Mouse (Mus musculus): ENCODE data around the gene Polr2a. TPM values are rescaled to one million over a fixed set of nuclear protein-coding genes. Genes with fewer than 3 reads are reported as not detected.

Polr2a gene
- total and polyA plus RNA-seq, 3 experiments, result 16.6 to 193 (median 73.9) TPM

GRCm38 (mm10) chr11:69800138-69800391, 41.6 kb upstream of the Polr2a start:
- Histone ChIP-seq H3K79me2 (ENCODE audit: control insufficient read depth, insufficient read depth, low read length, poor library complexity) (peaks cover 8% of the 10 kb centered on the region; the same call in 1 of the 2 replicates), H3K4me1 (ENCODE audit: control insufficient read depth in 1 of 2, insufficient read depth in 2 of 2, low read length in 2 of 2) (peaks cover 5 to 21% of the 10 kb centered on the region in 2 experiments; a peak in 3 of 4 replicates), H3K27me3 (ENCODE audit: control insufficient read depth in 1 of 2, insufficient read depth in 2 of 2, low read length in 2 of 2) (no peaks in the 10 kb centered on the region), H3K9ac (ENCODE audit: control insufficient read depth, low read depth, low read length, poor library complexity, severe bottlenecking) (peak overlapping the region; percentile 77), H3K9me3 (replicated peaks; ENCODE audit: insufficient read depth, low read length) (no peaks in the 10 kb centered on the region), H3K36me3 (ENCODE audit: control insufficient read depth in 1 of 2, insufficient read depth in 2 of 2, low read length in 2 of 2) (peaks cover 0 to 8% of the 10 kb centered on the region in 2 experiments; a peak in 2 of 4 replicates), H3K27ac (ENCODE audit: control insufficient read depth, low read depth, low read length) (peak overlapping the region; percentile 74), H3K4me3 (ENCODE audit: control insufficient read depth in 1 of 2, insufficient read depth in 1 of 2, low read depth in 2 of 2, low read length in 2 of 2) (peak overlapping the region; percentile 58 to 89)
- TF ChIP-seq ETS1 (IDR thresholded peaks at IDR 0.05; ENCODE audit: low read depth, low read length), result peak; percentile 65; the same call in 1 of the 2 replicates
- peak; percentile 96 for TF ChIP-seq MAFK (IDR thresholded peaks at IDR 0.05; ENCODE audit: borderline replicate concordance, low read depth, low read length)
- TF ChIP-seq MXI1 (IDR thresholded peaks at IDR 0.05; ENCODE audit: low read depth, low read length), result peak; percentile 46; the same call in 1 of the 2 replicates
- no peak for TF ChIP-seq CTCF (IDR thresholded peaks at IDR 0.05 in 2 of 3, conservative IDR thresholded peaks at IDR 0.05 in 1 of 3; ENCODE audit: control insufficient read depth in 1 of 3, insufficient read depth in 1 of 3, low read depth in 2 of 3, low read length in 3 of 3, poor library complexity in 1 of 3, severe bottlenecking in 1 of 3)
- TF ChIP-seq ELF1 (IDR thresholded peaks at IDR 0.05; ENCODE audit: low read depth, low read length), result no peak
- TF ChIP-seq TCF12 (IDR thresholded peaks at IDR 0.05; ENCODE audit: low read depth, low read length), result peak; percentile 51
- no peak for TF ChIP-seq USF1 (IDR thresholded peaks at IDR 0.05; ENCODE audit: low read depth, low read length)
- TF ChIP-seq RCOR1 (IDR thresholded peaks at IDR 0.05; ENCODE audit: low read depth, low read length), result peak; percentile 46; the same call in 1 of the 2 replicates
- 0 out of 2 replicates have a peak, but pooled peaks have one; percentile 11 for TF ChIP-seq MYC (IDR thresholded peaks at IDR 0.05; ENCODE audit: low read depth, low read length)
- peak; percentile 66; the same call in 1 of the 2 replicates for TF ChIP-seq TBP (IDR thresholded peaks at IDR 0.05; ENCODE audit: low read depth, low read length)
- TF ChIP-seq NRF1 (IDR thresholded peaks at IDR 0.05; ENCODE audit: insufficient read depth, low read depth, low read length, poor library complexity, severe bottlenecking), result no peak
- 0 out of 2 replicates have a peak, but pooled peaks have one; percentile 25 for TF ChIP-seq BHLHE40 (IDR thresholded peaks at IDR 0.05; ENCODE audit: borderline replicate concordance, low read depth, low read length)
- TF ChIP-seq EP300 (IDR thresholded peaks at IDR 0.05; ENCODE audit: low read depth in 1 of 2, low read length in 2 of 2), result peak in 1 of 2 experiments; percentile 28; a peak in 1 of 4 replicates
- TF ChIP-seq ZNF384 (IDR thresholded peaks at IDR 0.05; ENCODE audit: low read depth, low read length), result no peak
- peak; percentile 46; the same call in 1 of the 2 replicates for TF ChIP-seq HCFC1 (IDR thresholded peaks at IDR 0.05; ENCODE audit: low read depth, low read length)
- DNase-seq (ENCODE audit: low read depth, low spot score), result peak; percentile 89

DNA sequence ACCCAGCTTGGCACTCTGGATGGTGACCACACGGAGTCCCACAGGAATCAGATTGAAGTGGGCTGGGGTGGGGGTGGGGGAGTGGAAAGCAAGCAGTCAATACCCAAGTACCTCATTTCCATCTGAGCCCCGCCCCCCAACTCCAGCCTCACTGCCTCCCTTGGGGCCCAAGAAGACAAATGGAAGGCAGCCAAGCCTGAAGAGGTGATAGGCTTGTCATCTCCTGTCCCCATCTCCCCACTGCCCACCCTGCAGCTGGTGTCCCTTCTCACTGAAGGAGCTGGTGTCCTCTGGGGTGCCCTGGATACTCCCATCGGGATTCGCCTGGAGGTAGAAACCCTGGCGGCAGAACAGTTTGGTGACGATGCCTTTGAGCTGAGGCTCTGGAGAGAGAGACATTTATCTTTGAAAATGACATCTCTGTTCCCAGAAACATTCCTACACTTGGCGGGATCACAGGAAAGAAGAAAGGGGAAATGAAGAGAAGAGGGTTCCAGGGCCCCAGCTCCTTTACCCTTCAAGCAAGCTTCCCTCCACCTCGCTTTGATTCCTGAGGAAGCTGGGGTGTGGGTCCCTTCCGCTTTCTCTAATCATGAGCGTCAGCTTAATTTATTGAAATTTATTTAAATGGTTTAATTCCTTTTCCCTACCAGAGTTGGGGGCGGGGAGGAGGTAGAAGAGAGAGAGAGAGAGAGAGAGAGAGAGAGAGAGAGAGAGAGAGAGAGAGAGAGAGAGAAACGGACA, 41.1 kb upstream of the Polr2a start:
- Histone ChIP-seq H3K4me3 (ENCODE audit: control insufficient read depth in 1 of 2, insufficient read depth in 1 of 2, low read depth in 2 of 2, low read length in 2 of 2) (peak overlapping the region; percentile 58 to 89), H3K9ac (ENCODE audit: control insufficient read depth, low read depth, low read length, poor library complexity, severe bottlenecking) (peak overlapping the region; percentile 77), H3K9me3 (replicated peaks; ENCODE audit: insufficient read depth, low read length) (no peaks in the 10 kb centered on the region), H3K79me2 (ENCODE audit: control insufficient read depth, insufficient read depth, low read length, poor library complexity) (peaks cover 8% of the 10 kb centered on the region; the same call in 1 of the 2 replicates), H3K36me3 (ENCODE audit: control insufficient read depth in 1 of 2, insufficient read depth in 2 of 2, low read length in 2 of 2) (peaks cover 0 to 11% of the 10 kb centered on the region in 2 experiments; a peak in 2 of 4 replicates), H3K27me3 (ENCODE audit: control insufficient read depth in 1 of 2, insufficient read depth in 2 of 2, low read length in 2 of 2) (no peaks in the 10 kb centered on the region), H3K27ac (ENCODE audit: control insufficient read depth, low read depth, low read length) (peak overlapping the region; percentile 74), H3K4me1 (ENCODE audit: control insufficient read depth in 1 of 2, insufficient read depth in 2 of 2, low read length in 2 of 2) (peaks cover 8 to 20% of the 10 kb centered on the region in 2 experiments)
- DNase-seq (ENCODE audit: low read depth, low spot score), result peak; percentile 92
- TF ChIP-seq BHLHE40 (IDR thresholded peaks at IDR 0.05; ENCODE audit: borderline replicate concordance, low read depth, low read length), result no peak; the same call in 1 of the 2 replicates
- peak; percentile 51 for TF ChIP-seq CHD2 (IDR thresholded peaks at IDR 0.05; ENCODE audit: low read length)
- 0 out of 2 replicates have a peak, but pooled peaks have one; percentile 50 for TF ChIP-seq MXI1 (IDR thresholded peaks at IDR 0.05; ENCODE audit: low read depth, low read length)
- no peak for TF ChIP-seq MYB (IDR thresholded peaks at IDR 0.05; ENCODE audit: low read depth, low read length)
- no peak for TF ChIP-seq UBTF (IDR thresholded peaks at IDR 0.05; ENCODE audit: borderline replicate concordance, insufficient read depth, low read depth, low read length)
- TF ChIP-seq POLR2A (IDR thresholded peaks at IDR 0.05; ENCODE audit: control insufficient read depth in 1 of 2, insufficient read depth in 1 of 2, low read depth in 1 of 2, low read length in 2 of 2, poor library complexity in 1 of 2), result no peak
- TF ChIP-seq SMC3 (IDR thresholded peaks at IDR 0.05; ENCODE audit: low read depth, low read length), result no peak
- no peak for TF ChIP-seq MAFK (IDR thresholded peaks at IDR 0.05; ENCODE audit: borderline replicate concordance, low read depth, low read length)
- no peak for TF ChIP-seq USF2 (IDR thresholded peaks at IDR 0.05; ENCODE audit: borderline replicate concordance in 1 of 2, insufficient read depth in 1 of 2, low read depth in 1 of 2, low read length in 2 of 2)
- TF ChIP-seq USF1 (IDR thresholded peaks at IDR 0.05; ENCODE audit: low read depth, low read length), result no peak
- TF ChIP-seq POLR2AphosphoS2 (IDR thresholded peaks at IDR 0.05; ENCODE audit: low read length), result no peak
- TF ChIP-seq GATA1 (IDR thresholded peaks at IDR 0.05; ENCODE audit: low read depth, low read length), result no peak; the same call in 1 of the 2 replicates
- peak; percentile 66 for TF ChIP-seq ELF1 (IDR thresholded peaks at IDR 0.05; ENCODE audit: low read depth, low read length)
- peak; percentile 62 for TF ChIP-seq TCF12 (IDR thresholded peaks at IDR 0.05; ENCODE audit: low read depth, low read length)
- peak; percentile 57; the same call in 1 of the 2 replicates for TF ChIP-seq ETS1 (IDR thresholded peaks at IDR 0.05; ENCODE audit: low read depth, low read length)
- no peak for TF ChIP-seq KAT2A (conservative IDR thresholded peaks at IDR 0.05; ENCODE audit: low read depth, low read length)
- TF ChIP-seq MAX (IDR thresholded peaks at IDR 0.05; ENCODE audit: low read length), result no peak
- no peak for TF ChIP-seq RAD21 (IDR thresholded peaks at IDR 0.05; ENCODE audit: low read depth, low read length)
- no peak for TF ChIP-seq E2F4 (IDR thresholded peaks at IDR 0.05; ENCODE audit: borderline replicate concordance, low read depth, low read length)
- no peak for TF ChIP-seq ZC3H11A (IDR thresholded peaks at IDR 0.05; ENCODE audit: low read depth, low read length)
